Mouse (Mus musculus): ENCODE measurements around the gene Tlx1. TPM values are rescaled to one million over a fixed set of nuclear protein-coding genes. Genes with fewer than 3 reads are reported as not detected.

The Tlx1 gene
- polyA plus RNA-seq, 1 experiment, result not detected

GRCm38 (mm10) chr19:45143214-45143895, 7.1 kb upstream of the Tlx1 start:
- no peak for TF ChIP-seq POLR2A (IDR thresholded peaks at IDR 0.05; ENCODE audit: borderline replicate concordance, low read depth, low read length)
- no peak for TF ChIP-seq CTCF (IDR thresholded peaks at IDR 0.05; ENCODE audit: low read depth, low read length)
- Histone ChIP-seq H3K4me1 (ENCODE audit: control insufficient read depth, insufficient read depth, low read length) (no peaks in the 10 kb centered on the region), H3K27ac (ENCODE audit: insufficient read depth, low read depth, low read length) (no peak overlapping the region), H3K4me3 (ENCODE audit: insufficient read depth, low read length) (no peak overlapping the region)

- TF ChIP-seq CTCF (IDR thresholded peaks at IDR 0.05; ENCODE audit: low read depth, low read length) (no peak), POLR2A (IDR thresholded peaks at IDR 0.05; ENCODE audit: borderline replicate concordance, low read depth, low read length) (no peak)
- Histone ChIP-seq H3K4me1 (ENCODE audit: control insufficient read depth, insufficient read depth, low read length) (no peaks in the 10 kb centered on the region), H3K4me3 (ENCODE audit: insufficient read depth, low read length) (no peak overlapping the region), H3K27ac (ENCODE audit: insufficient read depth, low read depth, low read length) (no peak overlapping the region)
These were observed 3.4 kb upstream of the Tlx1 start for GRCm38 (mm10) chr19:45147071-45147470.

GRCm38 (mm10) chr19:45151361-45152182, 1.1 kb downstream of the Tlx1 start:
- no peak overlapping the region for H3K4me3 ChIP-seq (ENCODE audit: insufficient read depth, low read length)
- TF ChIP-seq CTCF (IDR thresholded peaks at IDR 0.05; ENCODE audit: low read depth, low read length), result no peak
- TF ChIP-seq POLR2A (IDR thresholded peaks at IDR 0.05; ENCODE audit: borderline replicate concordance, low read depth, low read length), result no peak
- no peaks in the 10 kb centered on the region for H3K4me1 ChIP-seq (ENCODE audit: control insufficient read depth, insufficient read depth, low read length)
- no peak overlapping the region for H3K27ac ChIP-seq (ENCODE audit: insufficient read depth, low read depth, low read length)

- no peak overlapping the region for H3K27ac ChIP-seq (ENCODE audit: insufficient read depth, low read depth, low read length)
- TF ChIP-seq POLR2A (IDR thresholded peaks at IDR 0.05; ENCODE audit: borderline replicate concordance, low read depth, low read length) (no peak), CTCF (IDR thresholded peaks at IDR 0.05; ENCODE audit: low read depth, low read length) (no peak)
- H3K4me1 ChIP-seq (ENCODE audit: control insufficient read depth, insufficient read depth, low read length), result no peaks in the 10 kb centered on the region
- no peak overlapping the region for H3K4me3 ChIP-seq (ENCODE audit: insufficient read depth, low read length)
These were observed 1.7 kb downstream of the Tlx1 start for GRCm38 (mm10) chr19:45152183-45152650.

GRCm38 (mm10) chr19:45153311-45154058, 3.0 kb downstream of the Tlx1 start:
- H3K4me3 ChIP-seq (ENCODE audit: insufficient read depth, low read length), result no peak overlapping the region
- TF ChIP-seq CTCF (IDR thresholded peaks at IDR 0.05; ENCODE audit: low read depth, low read length), result no peak
- no peak for TF ChIP-seq POLR2A (IDR thresholded peaks at IDR 0.05; ENCODE audit: borderline replicate concordance, low read depth, low read length)

GRCm38 (mm10) chr19:45154059-45154386, 3.5 kb downstream of the Tlx1 start:
- Histone ChIP-seq H3K4me1 (ENCODE audit: control insufficient read depth, insufficient read depth, low read length) (no peaks in the 10 kb centered on the region), H3K4me3 (ENCODE audit: insufficient read depth, low read length) (no peak overlapping the region), H3K27ac (ENCODE audit: insufficient read depth, low read depth, low read length) (no peak overlapping the region)
- TF ChIP-seq CTCF (IDR thresholded peaks at IDR 0.05; ENCODE audit: low read depth, low read length) (no peak), POLR2A (IDR thresholded peaks at IDR 0.05; ENCODE audit: borderline replicate concordance, low read depth, low read length) (no peak)

More at GRCm38 (mm10) chr19:45153311-45154058, 3.0 kb downstream of the Tlx1 start:
- Histone ChIP-seq H3K4me1 (ENCODE audit: control insufficient read depth, insufficient read depth, low read length) (no peaks in the 10 kb centered on the region), H3K27ac (ENCODE audit: insufficient read depth, low read depth, low read length) (no peak overlapping the region)

- H3K4me3 ChIP-seq (ENCODE audit: insufficient read depth, low read length), result no peak overlapping the region
- no peaks in the 10 kb centered on the region for H3K4me1 ChIP-seq (ENCODE audit: control insufficient read depth, insufficient read depth, low read length)
- TF ChIP-seq POLR2A (IDR thresholded peaks at IDR 0.05; ENCODE audit: borderline replicate concordance, low read depth, low read length) (no peak), CTCF (IDR thresholded peaks at IDR 0.05; ENCODE audit: low read depth, low read length) (no peak)
- H3K27ac ChIP-seq (ENCODE audit: insufficient read depth, low read depth, low read length), result no peak overlapping the region
These were observed 4.0 kb downstream of the Tlx1 start for GRCm38 (mm10) chr19:45154521-45154920.

GRCm38 (mm10) chr19:45155141-45155790, 4.8 kb downstream of the Tlx1 start:
- no peak for TF ChIP-seq CTCF (IDR thresholded peaks at IDR 0.05; ENCODE audit: low read depth, low read length)
- no peak for TF ChIP-seq POLR2A (IDR thresholded peaks at IDR 0.05; ENCODE audit: borderline replicate concordance, low read depth, low read length)
- H3K27ac ChIP-seq (ENCODE audit: insufficient read depth, low read depth, low read length), result no peak overlapping the region

GRCm38 (mm10) chr19:45155791-45156186, 5.3 kb downstream of the Tlx1 start:
- Histone ChIP-seq H3K4me3 (ENCODE audit: insufficient read depth, low read length) (no peak overlapping the region), H3K4me1 (ENCODE audit: control insufficient read depth, insufficient read depth, low read length) (0 out of 2 replicates have a peak, but pooled peaks cover under 1% of the 10 kb centered on the region), H3K27ac (ENCODE audit: insufficient read depth, low read depth, low read length) (no peak overlapping the region)
- no peak for TF ChIP-seq POLR2A (IDR thresholded peaks at IDR 0.05; ENCODE audit: borderline replicate concordance, low read depth, low read length)

More at GRCm38 (mm10) chr19:45155141-45155790, 4.8 kb downstream of the Tlx1 start:
- Histone ChIP-seq H3K4me3 (ENCODE audit: insufficient read depth, low read length) (no peak overlapping the region), H3K4me1 (ENCODE audit: control insufficient read depth, insufficient read depth, low read length) (no peaks in the 10 kb centered on the region)
